Mouse (Mus musculus) CH12.LX (cell line): Measurements from ENCODE around the gene Srp68. TPM values are rescaled to one million over a fixed set of nuclear protein-coding genes. Genes with fewer than 3 reads are reported as not detected.

Experiments
- DNase-seq: peaks from one replicate; pipeline ENCODE4 v3.0.0-alpha.2; 2013; ENCODE audit errors: extremely low read depth
- H3K27ac ChIP-seq: 2 replicates; pipeline ENCODE4 v1.5.1; 2012; ENCODE audit warnings: low read depth, mild to moderate bottlenecking, control low read depth, moderate library complexity; ENCODE audit not compliant: insufficient read depth
- H3K27me3 ChIP-seq: replicated peaks from 2 replicates; pipeline ENCODE3; 2012; ENCODE audit warnings: inconsistent platforms
- H3K36me3 ChIP-seq, 2 experiments: replicated peaks in 1 of 2; 2 replicates each; pipeline versions ENCODE3 to v1.6.1; 2012; ENCODE audit warnings: inconsistent platforms in 1 of 2, low read length in 1 of 2, mild to moderate bottlenecking in 1 of 2, mixed read lengths in 1 of 2, moderate library complexity in 1 of 2; ENCODE audit not compliant: control insufficient read depth in 1 of 2, insufficient read depth in 1 of 2
- H3K4me1 ChIP-seq, 2 experiments: 2 replicates each; pipeline ENCODE4 v1.6.1; 2012; ENCODE audit warnings: inconsistent platforms in 1 of 2, moderate library complexity in 1 of 2; ENCODE audit not compliant: insufficient read depth in 2 of 2, control insufficient read depth in 1 of 2
- H3K4me2 ChIP-seq: 2 replicates; pipeline ENCODE4 v1.6.1; 2012; ENCODE audit warnings: low read depth, mild to moderate bottlenecking, control low read depth; ENCODE audit not compliant: poor library complexity, insufficient read depth, severe bottlenecking
- H3K4me3 ChIP-seq, 3 experiments: fragments of 150-350 bp in 1 of 3; sonication (generic) in 1 of 3; replicated peaks in 1 of 3; 2 replicates each; pipeline versions ENCODE3 to v1.5.1; 2011 to 2012; ENCODE audit warnings: low read depth in 2 of 3, low read length in 2 of 3, mild to moderate bottlenecking in 2 of 3, moderate library complexity in 2 of 3, control low read depth in 1 of 3, improper control_type of control experiment in 1 of 3, inconsistent platforms in 1 of 3, mixed read lengths in 1 of 3; ENCODE audit not compliant: poor library complexity in 1 of 3
- H3K79me2 ChIP-seq: replicated peaks from 2 replicates; pipeline ENCODE4 v1.6.1; 2012; ENCODE audit warnings: mild to moderate bottlenecking, moderate library complexity; ENCODE audit not compliant: control insufficient read depth, poor library complexity, insufficient read depth, severe bottlenecking; ENCODE audit errors: extremely low read depth
- H3K9ac ChIP-seq: 2 replicates; pipeline ENCODE4 v1.6.1; 2012; ENCODE audit warnings: low read depth, mild to moderate bottlenecking, control low read depth, moderate library complexity; ENCODE audit not compliant: insufficient read depth
- H3K9me3 ChIP-seq: replicated peaks from 2 replicates; pipeline ENCODE3; 2012; ENCODE audit warnings: low read length, inconsistent platforms, mixed read lengths
- BHLHE40 ChIP-seq: IDR thresholded peaks from 2 replicates; pipeline ENCODE4 v1.6.1; 2011; ENCODE audit warnings: mild to moderate bottlenecking, low read depth, low read length, improper control_type of control experiment
- ELF1 ChIP-seq: IDR thresholded peaks from 2 replicates; pipeline ENCODE4 v1.6.1; 2014; ENCODE audit warnings: low read depth, mild to moderate bottlenecking, inconsistent platforms, low read length, improper control_type of control experiment
- EP300 ChIP-seq: IDR thresholded peaks from 2 replicates; pipeline ENCODE4 v1.6.1; 2011; ENCODE audit warnings: low read length, improper control_type of control experiment
- ETS1 ChIP-seq: conservative IDR thresholded peaks from 2 replicates; pipeline ENCODE4 v1.6.1; 2012; ENCODE audit warnings: low read depth, mild to moderate bottlenecking, inconsistent platforms, low read length, improper control_type of control experiment, moderate library complexity
- IRF4 ChIP-seq: IDR thresholded peaks from 2 replicates; pipeline ENCODE4 v1.6.1; 2014; ENCODE audit warnings: low read depth, mild to moderate bottlenecking, inconsistent platforms, low read length, improper control_type of control experiment
- JUN ChIP-seq: IDR thresholded peaks from 2 replicates; pipeline ENCODE4 v1.6.1; 2011; ENCODE audit warnings: low read depth, mild to moderate bottlenecking, low read length, improper control_type of control experiment, moderate library complexity; ENCODE audit not compliant: insufficient read depth
- MAZ ChIP-seq: IDR thresholded peaks from 2 replicates; pipeline ENCODE4 v1.6.1; 2012; ENCODE audit warnings: low read depth, mild to moderate bottlenecking, inconsistent platforms, low read length, improper control_type of control experiment, moderate library complexity
- MYC ChIP-seq: IDR thresholded peaks from 2 replicates; pipeline ENCODE4 v1.6.1; 2011; ENCODE audit warnings: low read depth, mild to moderate bottlenecking, improper control_type of control experiment, low read length
- POLR2A ChIP-seq: IDR thresholded peaks from 2 replicates; pipeline ENCODE4 v1.6.1; 2011; ENCODE audit warnings: low read depth, mild to moderate bottlenecking, improper control_type of control experiment, low read length
- SIN3A ChIP-seq: IDR thresholded peaks from 2 replicates; pipeline ENCODE4 v1.6.1; 2012; ENCODE audit warnings: low read length, improper control_type of control experiment, inconsistent platforms
- SMC3 ChIP-seq: IDR thresholded peaks from 2 replicates; pipeline ENCODE4 v1.6.1; 2011; ENCODE audit warnings: low read depth, low read length, improper control_type of control experiment
- TCF12 ChIP-seq: IDR thresholded peaks from 2 replicates; pipeline ENCODE4 v1.6.1; 2014; ENCODE audit warnings: low read depth, mild to moderate bottlenecking, inconsistent platforms, low read length, improper control_type of control experiment
- USF2 ChIP-seq: conservative IDR thresholded peaks from 2 replicates; pipeline ENCODE4 v1.6.1; 2011; ENCODE audit warnings: low read depth, low read length, improper control_type of control experiment
- ZC3H11A ChIP-seq: IDR thresholded peaks from 2 replicates; pipeline ENCODE4 v1.6.1; 2012; ENCODE audit warnings: low read depth, mild to moderate bottlenecking, inconsistent platforms, low read length, improper control_type of control experiment
- ZMIZ1 ChIP-seq: IDR thresholded peaks from 2 replicates; pipeline ENCODE4 v1.6.1; 2012; ENCODE audit warnings: low read depth, mild to moderate bottlenecking, inconsistent platforms, low read length, improper control_type of control experiment
- dilution Hi-C: fragments of 300-500 bp; cut with MboI; formaldehyde crosslinking; loops from 2 replicates; pipeline ENCODE4 v1.14.3; 2020; ENCODE audit warnings: low sequenced_read_pairs; ENCODE audit not compliant: extremely low pct_unique_long_range_greater_than_20kb, extremely low pct_ligation_motif_present
- in situ Hi-C: fragments of 300-500 bp; cut with MboI; formaldehyde crosslinking; loops from 3 replicates; pipeline ENCODE4 v1.14.3; 2019; ENCODE audit warnings: low sequenced_read_pairs, low pct_ligation_motif_present, low pct_unique_long_range_greater_than_20kb, mixed read lengths
- polyA plus RNA-seq: library from polyadenylated mRNA; unstranded; fragments of >175 nt; gene quantifications from 2 replicates; pipeline ENCODE4 v1.2.1, GENCODE M21; 2012; ENCODE audit warnings: low read depth; ENCODE audit not compliant: insufficient read length
- total RNA-seq, 2 experiments: library from RNA; depleted of rRNA; stranded (reverse); fragments of 300-350 nt in 1 of 2; fragments of >200 nt in 1 of 2; gene quantifications; 2 replicates each; pipeline ENCODE4 v1.2.3; 2012 to 2014

Srp68 gene
- total and polyA plus RNA-seq, 3 experiments, result 53.2 to 184 (median 74.7) TPM

- H3K27ac ChIP-seq, result peak overlapping the region; percentile 47
- H3K36me3 ChIP-seq, result peaks cover 79 to 96% of the 10 kb centered on the region in 2 experiments
- H3K4me2 ChIP-seq, result peak overlapping the region; percentile 63
- no peaks in the 10 kb centered on the region for H3K27me3 ChIP-seq
- DNase-seq, result peak; percentile 88
- no peak overlapping the region for H3K4me3 ChIP-seq
- in situ Hi-C loops (no loop called here), dilution Hi-C loops (no loop called here)
- H3K9me3 ChIP-seq, result no peaks in the 10 kb centered on the region
- H3K9ac ChIP-seq, result peak overlapping the region; percentile 22; the same call in 1 of the 2 replicates
- H3K4me1 ChIP-seq, result peaks cover 14 to 33% of the 10 kb centered on the region in 2 experiments
- H3K79me2 ChIP-seq, result peaks cover 23% of the 10 kb centered on the region
- 0 out of 2 replicates have a peak, but pooled peaks have one; percentile 8 for TF ChIP-seq ELF1
- TF ChIP-seq ETS1, result peak; percentile 84
- peak; percentile 76; the same call in 1 of the 2 replicates for TF ChIP-seq TCF12
- peak; percentile 80 for TF ChIP-seq BHLHE40
- peak; percentile 80; the same call in 1 of the 2 replicates for TF ChIP-seq IRF4
- peak; percentile 27; the same call in 1 of the 2 replicates for TF ChIP-seq JUN
- peak; percentile 95 for TF ChIP-seq EP300
- TF ChIP-seq SIN3A, result peak; percentile 72
- no peak for TF ChIP-seq ZC3H11A
- no peak for TF ChIP-seq MYC
Measured at GRCm38 (mm10) chr11:116254627-116255026, 19.4 kb downstream of the Srp68 start.

- TF ChIP-seq POLR2A (no peak), MYC (no peak), ETS1 (no peak), USF2 (no peak), MAZ (no peak), ZMIZ1 (no peak), SMC3 (no peak)
- H3K4me1 ChIP-seq, result peaks cover 14 to 33% of the 10 kb centered on the region in 2 experiments
- no peak overlapping the region for H3K4me2 ChIP-seq
- no peaks in the 10 kb centered on the region for H3K27me3 ChIP-seq
- dilution Hi-C loops (no loop called here), in situ Hi-C loops (no loop called here)
- no peak overlapping the region for H3K27ac ChIP-seq
- no peak for DNase-seq
- no peak overlapping the region for H3K4me3 ChIP-seq
- H3K9me3 ChIP-seq, result no peaks in the 10 kb centered on the region
- no peak overlapping the region for H3K9ac ChIP-seq
- peaks cover 81 to 96% of the 10 kb centered on the region in 2 experiments for H3K36me3 ChIP-seq
- H3K79me2 ChIP-seq, result peaks cover 20% of the 10 kb centered on the region
Measured at GRCm38 (mm10) chr11:116253076-116253600, 20.9 kb downstream of the Srp68 start.
